Mouse (Mus musculus) ES-E14 (cell line): ENCODE measurements at regions not wholly inside any gene's neighbourhood (a gene's known extent, or its start where the extent isn't known, plus 50 kb on each side); places are given as distances from the start of the nearest gene placed in this dataset.

Experiments used
- CHD2 ChIP-seq: IDR thresholded peaks from 2 replicates; pipeline ENCODE4 v1.6.1; 2014; ENCODE audit warnings: mild to moderate bottlenecking, low read depth, low read length, inconsistent platforms
- ZC3H11A ChIP-seq: IDR thresholded peaks from 2 replicates; pipeline ENCODE4 v1.6.1; 2012; ENCODE audit warnings: low read depth, mild to moderate bottlenecking, inconsistent platforms, low read length, borderline replicate concordance
- ZNF384 ChIP-seq: IDR thresholded peaks from 2 replicates; pipeline ENCODE4 v1.6.1; 2012; ENCODE audit warnings: low read depth, low read length, inconsistent platforms

GRCm38 (mm10) chr14:58917853-58918252 is 224.8 kb downstream of the 1700129C05Rik start:
- no peak for TF ChIP-seq ZC3H11A
- TF ChIP-seq ZNF384, result no peak
- no peak for TF ChIP-seq CHD2
